Mouse (Mus musculus) layer of hippocampus, postnatal 36 days (tissue): ENCODE results near the gene Mrps24. TPM values are rescaled to one million over a fixed set of nuclear protein-coding genes. Genes with fewer than 3 reads are reported as not detected.

Experiments used
- DNase-seq, 2 experiments: peaks; one replicate each; pipeline ENCODE4 v3.0.0; 2022
- total RNA-seq, 2 experiments: library from RNA; stranded (reverse); gene quantifications; 2 replicates each; pipeline ENCODE4 v1.2.3; 2021

Mrps24 gene
- total RNA-seq, 2 experiments from 2014 or later, result 67.6 to 72.2 TPM

DNA sequence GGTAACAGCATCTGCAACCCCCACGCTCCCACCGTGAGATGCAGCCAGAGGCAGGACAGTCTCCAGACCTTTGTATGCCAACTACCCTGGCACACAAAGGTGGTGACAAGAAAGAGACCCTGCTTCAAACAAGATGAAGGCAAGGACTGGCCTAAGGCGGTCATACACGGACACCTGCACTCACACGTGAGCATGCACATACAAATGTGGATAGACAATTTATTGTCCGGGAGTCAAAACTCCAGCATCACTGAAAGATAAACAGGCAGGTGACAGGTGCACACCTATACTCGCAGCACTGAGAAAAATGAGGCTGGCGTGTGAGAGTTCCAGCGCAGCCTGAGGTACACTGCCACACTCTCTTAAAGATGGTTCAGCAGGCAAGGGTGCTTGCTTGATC, 9.5 kb downstream of the Mrps24 start:
- DNase-seq, result no peak

DNA sequence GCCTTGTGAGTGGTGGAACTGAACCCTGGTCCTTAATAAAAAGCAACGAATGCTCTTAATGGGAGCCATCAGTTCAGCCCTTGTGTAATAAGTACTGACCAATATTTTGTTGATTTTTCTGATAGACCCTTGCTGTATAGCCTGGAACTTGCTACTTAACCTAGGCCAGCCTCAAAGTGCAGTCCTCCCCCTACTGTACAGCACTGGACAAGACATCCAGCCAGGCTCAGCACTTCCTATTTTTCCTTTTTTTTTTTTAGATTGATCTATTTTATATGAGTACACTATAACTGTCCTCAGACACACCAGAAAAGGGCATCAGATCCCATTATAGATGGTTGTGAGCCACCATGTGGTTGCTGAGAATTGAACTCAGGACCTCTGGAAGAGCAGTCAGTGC, 12.1 kb downstream of the Mrps24 start:
- DNase-seq, result no peak

DNA sequence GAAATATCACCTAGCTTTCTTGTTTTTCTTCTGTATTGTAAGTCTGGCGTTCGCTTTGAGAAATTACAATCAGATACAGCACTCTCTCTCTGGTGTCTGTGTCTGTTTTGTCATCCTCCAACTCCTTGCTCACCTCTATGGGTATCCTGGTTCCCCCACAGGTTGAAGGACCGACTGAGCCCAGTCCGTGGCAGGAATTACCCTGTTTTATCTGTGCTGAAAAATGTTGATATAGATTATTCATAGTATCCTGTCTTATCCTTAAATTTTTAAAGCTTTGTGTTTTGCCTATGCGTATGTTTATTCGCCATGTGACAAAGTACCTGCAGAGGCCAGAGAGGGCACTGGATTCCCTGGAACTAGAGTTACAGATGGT, 12.5 kb downstream of the Mrps24 start:
- no peak for DNase-seq

DNA sequence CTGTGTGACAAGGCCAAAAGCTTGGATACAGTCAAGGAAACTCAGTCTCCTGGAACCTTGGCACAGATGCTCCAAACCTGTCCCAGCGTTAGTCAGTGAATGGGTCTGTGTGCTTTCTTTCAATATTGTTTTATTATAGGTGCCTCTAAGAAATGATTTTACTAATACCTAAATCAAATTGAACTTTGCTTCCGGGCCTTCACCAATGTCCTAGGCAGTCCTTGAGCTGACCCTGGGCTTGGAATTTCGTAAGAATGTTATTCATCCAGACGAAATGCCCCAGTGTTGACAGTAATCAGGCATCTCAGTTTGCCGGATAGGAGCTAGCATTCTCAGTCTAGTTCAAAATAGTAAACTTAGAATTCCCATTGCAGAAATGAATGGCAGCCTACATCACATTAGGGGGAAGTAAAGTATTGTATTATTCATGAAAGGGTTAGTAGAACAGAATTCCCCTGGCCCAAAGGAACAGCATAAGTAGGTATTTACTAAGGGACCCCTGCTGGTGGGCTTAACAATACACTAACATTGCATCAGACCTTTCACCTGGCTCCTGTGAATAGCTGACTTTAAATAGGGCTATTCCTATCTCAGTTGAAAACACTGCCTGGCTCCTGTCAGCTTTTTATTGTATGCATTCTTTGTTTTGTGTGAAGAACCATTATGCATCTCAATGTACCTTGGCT, 13.1 kb downstream of the Mrps24 start:
- DNase-seq, result no peak

DNA sequence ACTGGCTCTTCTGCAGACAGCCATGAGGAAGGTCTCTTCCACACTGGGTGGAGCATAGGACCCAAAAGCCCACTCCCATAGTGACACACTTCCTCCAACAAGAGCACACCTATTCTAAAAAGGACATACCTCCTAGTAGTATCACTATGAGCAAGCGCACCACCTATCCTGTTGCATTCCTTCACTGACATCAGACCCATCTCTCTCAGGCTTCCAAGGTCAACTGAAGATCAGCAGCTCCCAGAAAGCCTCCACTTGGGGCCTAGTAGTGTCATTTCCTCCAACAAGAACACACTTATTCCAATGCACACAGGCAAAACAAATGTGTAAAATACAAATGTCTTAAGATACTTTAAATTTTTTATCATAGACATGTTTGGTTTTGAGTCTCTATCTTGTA, 13.7 kb downstream of the Mrps24 start:
- DNase-seq, result no peak

DNA sequence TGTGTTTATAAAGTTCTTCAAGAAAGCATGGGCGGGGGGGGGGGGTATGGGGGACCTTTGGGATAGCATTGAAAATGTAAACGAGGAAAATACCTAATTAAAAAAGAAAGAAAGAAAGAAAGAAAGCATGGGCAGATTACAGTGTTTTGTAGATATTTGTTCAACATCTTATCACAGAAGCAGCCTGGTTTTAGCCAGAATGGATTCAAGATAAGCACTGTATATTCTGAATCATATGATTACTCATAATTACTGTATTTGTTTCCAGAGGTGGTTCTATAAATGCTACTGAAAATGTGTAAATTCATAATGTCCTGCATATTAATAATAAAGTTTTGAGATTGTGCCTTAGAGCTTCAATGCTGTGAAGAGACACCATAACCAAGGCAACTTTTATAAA, 14.2 kb downstream of the Mrps24 start:
- no peak for DNase-seq

DNA sequence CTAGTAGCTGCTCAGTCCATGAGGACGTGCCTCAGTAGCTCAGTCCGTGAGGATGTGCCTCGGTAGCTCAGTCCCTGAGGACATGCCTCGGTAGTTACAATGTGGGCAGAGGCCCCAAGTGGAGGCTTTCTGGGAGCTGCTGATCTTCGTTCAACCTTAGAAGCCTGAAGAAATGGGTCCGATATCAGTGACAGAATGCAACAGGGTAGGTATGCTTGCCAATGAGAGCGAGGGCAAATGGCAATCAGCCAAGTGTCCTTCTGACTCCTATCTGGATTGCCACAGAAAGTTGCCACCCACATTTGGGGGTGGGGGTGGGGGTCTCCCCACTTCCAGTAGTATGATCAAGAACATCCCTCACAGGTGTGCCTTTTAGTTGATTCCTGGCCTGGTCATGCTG, 14.7 kb downstream of the Mrps24 start:
- no peak for DNase-seq

DNA sequence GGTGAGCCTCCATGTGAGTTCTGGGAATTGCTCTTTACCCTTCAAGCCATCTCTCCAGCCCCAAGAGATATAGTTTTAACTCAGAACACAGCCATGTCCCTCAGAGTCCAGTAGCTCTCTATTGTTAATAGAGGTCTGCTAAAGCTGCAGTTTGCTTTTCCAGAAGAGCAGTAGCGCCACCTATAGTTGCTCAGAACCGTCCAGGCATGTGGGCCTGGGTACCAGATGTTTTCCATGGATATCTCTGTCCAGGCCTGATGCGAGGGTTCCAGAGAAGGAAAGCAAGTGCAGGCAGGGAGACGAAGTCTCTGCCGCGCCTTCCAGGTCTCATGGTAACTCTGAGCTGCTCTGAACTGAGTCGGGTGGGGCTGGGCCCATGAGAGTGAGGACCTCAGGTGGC, 23.7 kb downstream of the Mrps24 start:
- no peak for DNase-seq

DNA sequence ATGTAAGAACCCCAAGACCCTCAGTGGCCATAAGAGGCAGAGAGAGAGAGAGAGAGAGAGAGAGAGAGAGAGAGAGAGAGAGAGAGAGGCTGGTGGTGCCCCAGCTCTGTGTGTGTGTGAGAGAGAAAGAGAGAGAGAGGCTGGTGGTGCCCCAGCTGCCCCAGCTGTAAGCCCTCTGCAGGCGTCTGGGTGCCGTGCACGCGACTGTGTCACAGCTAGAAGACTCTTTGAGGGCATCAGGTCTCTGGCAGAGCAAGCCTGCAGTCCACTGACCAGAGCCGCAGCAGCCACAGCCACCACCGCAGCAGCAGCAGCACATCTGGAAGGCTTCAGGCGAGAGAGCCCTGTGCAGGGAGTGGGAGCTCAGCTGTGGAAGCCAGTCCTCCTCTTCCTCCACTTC, 31.2 kb downstream of the Mrps24 start:
- no peak for DNase-seq

DNA sequence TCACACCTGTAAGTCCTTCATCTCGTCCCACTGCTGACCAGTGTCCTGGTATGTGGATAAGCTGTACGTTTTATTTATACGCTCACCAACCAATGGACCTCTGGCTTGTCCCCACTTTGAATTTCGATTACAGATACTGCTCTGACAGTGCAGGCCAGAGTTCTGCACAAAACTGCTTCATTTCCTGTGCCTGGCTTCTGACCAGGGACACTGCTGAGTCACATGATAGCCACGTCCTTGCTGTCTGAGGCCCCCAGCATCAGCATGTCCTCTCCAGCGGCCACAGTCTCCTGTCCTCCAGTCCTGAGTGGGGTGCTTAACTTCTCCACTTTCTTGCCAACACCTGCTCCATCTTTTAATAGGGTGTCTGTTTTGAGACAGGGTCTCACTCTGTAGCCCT, 32.9 kb downstream of the Mrps24 start:
- DNase-seq, result no peak

Other genes starting within 250 kb of the Mrps24 start
- gene Xbp1, start 195.0 kb downstream of the Mrps24 start, total RNA-seq, result 100 to 1,000 TPM; 109 to 139 TPM
- 10 to 100 TPM; 18.0 to 19.1 TPM for gene Ccdc117, start 173.5 kb downstream of the Mrps24 start, total RNA-seq
- gene Ankrd36, start 146.0 kb downstream of the Mrps24 start, total RNA-seq, result not detected
- gene Urgcp, start 46.7 kb upstream of the Mrps24 start, total RNA-seq, result 10 to 100 TPM; 63.9 to 73.3 TPM
- 10 to 100 TPM; 76.8 to 78.0 TPM for gene Dbnl, start 72.8 kb upstream of the Mrps24 start, total RNA-seq
- 10 to 100 TPM; 14.4 to 14.8 TPM for gene Pgam2, start 88.1 kb upstream of the Mrps24 start, total RNA-seq
- gene Polm, start 122.3 kb upstream of the Mrps24 start, total RNA-seq, result 10 to 100 TPM; 12.1 to 14.0 TPM
- 1 to 10 TPM; 4.8 to 8.3 TPM for gene Aebp1, start 146.3 kb upstream of the Mrps24 start, total RNA-seq
- gene Pold2, start 162.6 kb upstream of the Mrps24 start, total RNA-seq, result 10 to 100 TPM; 23.5 to 25.2 TPM
- gene Myl7, start 183.1 kb upstream of the Mrps24 start, total RNA-seq, result not detected
- 1 to 10 TPM; 2.4 to 3.7 TPM for gene Gck, start 234.4 kb upstream of the Mrps24 start, total RNA-seq
- 10 to 100 TPM; 68.2 to 73.2 TPM for gene Ykt6, start 240.0 kb upstream of the Mrps24 start, total RNA-seq